ENCODE assay signal across 19 mouse cellular contexts in genomic region chr5:32098691-32099090, GRCm38 (mm10).
"Had no signal": no experiment of that assay in that cellular context is flagged by ENCODE, and none has a peak within 500 bp of the region (broad histone marks: within the 10 kb centered on the region; RNA-seq: fewer than 3 reads in every experiment).

No protein-coding gene starts in this region.

- H3K36me3 ChIP-seq: liver, embryonic 12.5 days; lung, embryonic 15.5 days; midbrain, embryonic 10.5 days; midbrain, embryonic 12.5 days; neural tube, embryonic 13.5 days; neural tube, embryonic 15.5 days; stomach, embryonic 15.5 days had no signal

- H3K27ac ChIP-seq: liver, embryonic 12.5 days; liver, embryonic 14.5 days; lung, embryonic 15.5 days; midbrain, embryonic 10.5 days; midbrain, embryonic 12.5 days; neural tube, embryonic 13.5 days; neural tube, embryonic 15.5 days; stomach, embryonic 15.5 days had no signal

- H3K4me3 ChIP-seq: liver, embryonic 12.5 days; lung, embryonic 15.5 days; midbrain, embryonic 10.5 days; midbrain, embryonic 12.5 days; myocyte; neural tube, embryonic 13.5 days; neural tube, embryonic 15.5 days; stomach, embryonic 15.5 days had no signal

- H3K4me2 ChIP-seq: liver, embryonic 12.5 days; lung, embryonic 15.5 days; midbrain, embryonic 12.5 days; neural tube, embryonic 13.5 days; neural tube, embryonic 15.5 days; stomach, embryonic 15.5 days had no signal

- DNase-seq: lung, adult 18-20 months; midbrain, embryonic 14.5 days; retina, postnatal 1 day; right cerebral cortex, adult 18-20 months; right cerebral cortex, postnatal 25 days; right cerebral cortex, postnatal 4 days; thymus, adult 2 months; thymus, postnatal 25 days; thymus, postnatal 4 days had no signal

- H3K9ac ChIP-seq: liver, embryonic 12.5 days; liver, embryonic 14.5 days; lung, embryonic 15.5 days; midbrain, embryonic 12.5 days; neural tube, embryonic 13.5 days; neural tube, embryonic 15.5 days; stomach, embryonic 15.5 days had no signal

- H3K27me3 ChIP-seq: liver, embryonic 12.5 days; lung, embryonic 15.5 days; midbrain, embryonic 12.5 days; neural tube, embryonic 13.5 days; neural tube, embryonic 15.5 days; stomach, embryonic 15.5 days had no signal

- ATAC-seq: liver, embryonic 12.5 days; midbrain, embryonic 16.5 days had no signal

- H3K9me3 ChIP-seq: liver, embryonic 12.5 days; lung, embryonic 15.5 days; midbrain, embryonic 10.5 days; midbrain, embryonic 12.5 days; neural tube, embryonic 13.5 days; neural tube, embryonic 15.5 days; stomach, embryonic 15.5 days had no signal
